Mouse (Mus musculus): ENCODE results near the gene Herc3.

DNA sequence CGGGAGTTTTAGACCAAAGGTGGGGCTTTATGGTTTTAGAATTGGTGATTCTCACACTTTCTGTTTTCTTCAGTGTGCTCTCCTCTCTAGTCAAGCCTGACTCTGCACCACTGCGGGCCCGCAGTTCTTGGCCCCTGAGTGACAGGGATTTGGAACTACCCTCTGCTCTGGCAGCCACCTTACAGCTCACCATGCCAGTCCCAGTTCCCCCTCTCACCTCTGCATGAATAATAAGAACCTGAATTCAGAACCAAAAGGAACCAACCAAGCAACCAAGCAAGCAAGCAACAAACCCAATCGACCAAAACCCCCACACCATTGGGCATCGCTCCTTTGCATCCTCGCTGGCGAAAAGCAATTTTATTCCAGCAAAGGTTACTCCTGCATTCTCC, 429 bp upstream of the Herc3 start:
- no peak for TF ChIP-seq POLR2A (IDR thresholded peaks at IDR 0.05; ENCODE audit: control insufficient read depth, low read depth, low read length)
- no peak for TF ChIP-seq CTCF (IDR thresholded peaks at IDR 0.05; ENCODE audit: control insufficient read depth, insufficient read depth, insufficient replicate concordance, low read depth, low read length)
